Mouse (Mus musculus) lung, postnatal 0 days (tissue): ENCODE measurements around the gene Maco1. TPM values are rescaled to one million over a fixed set of nuclear protein-coding genes. Genes with fewer than 3 reads are reported as not detected.

Source experiments
- ATAC-seq: fragments of 200-750 bp; cut with Nextera tagmentation; 2 replicates; pipeline ENCODE4 v1.8.0; 2017; ENCODE audit warnings: moderate library complexity
- DNase-seq: peaks from one replicate; pipeline ENCODE4 v3.0.0-alpha.2; 2016; ENCODE audit warnings: low spot score
- H3K27ac ChIP-seq: fragments of 300-500 bp; sonication (generic); 2 replicates; pipeline ENCODE4 v1.5.1; 2014; ENCODE audit warnings: antibody characterized with exemption, mild to moderate bottlenecking, low read length, mixed read lengths
- H3K27me3 ChIP-seq: fragments of 300-500 bp; sonication (generic); replicated peaks from 2 replicates; pipeline ENCODE4 v1.6.1; 2014; ENCODE audit warnings: low read length, mixed read lengths; ENCODE audit not compliant: insufficient read depth
- H3K36me3 ChIP-seq: fragments of 300-500 bp; sonication (generic); 2 replicates; pipeline ENCODE4 v1.6.1; 2014; ENCODE audit warnings: low read length, mixed read lengths; ENCODE audit not compliant: insufficient read depth
- H3K4me1 ChIP-seq: fragments of 300-500 bp; sonication (generic); 2 replicates; pipeline ENCODE4 v1.6.1; 2014; ENCODE audit warnings: antibody characterized with exemption, low read depth, low read length, mixed read lengths; ENCODE audit not compliant: insufficient read depth
- H3K4me2 ChIP-seq: fragments of 300-500 bp; sonication (generic); replicated peaks from 2 replicates; pipeline ENCODE4 v1.6.1; 2014; ENCODE audit warnings: low read depth, mild to moderate bottlenecking, low read length, moderate library complexity, mixed read lengths
- H3K4me3 ChIP-seq: fragments of 300-500 bp; sonication (generic); 2 replicates; pipeline ENCODE4 v1.5.1; 2014; ENCODE audit warnings: low read depth, low read length
- H3K9ac ChIP-seq: fragments of 300-500 bp; sonication (generic); replicated peaks from 2 replicates; pipeline ENCODE4 v1.6.1; 2014; ENCODE audit warnings: low read depth, mild to moderate bottlenecking
- H3K9me3 ChIP-seq: fragments of 300-500 bp; sonication (generic); 2 replicates; pipeline ENCODE4 v1.6.1; 2016; ENCODE audit warnings: low read length, mixed read lengths
- CTCF ChIP-seq: IDR thresholded peaks from 2 replicates; pipeline ENCODE4 v1.5.1; 2016; ENCODE audit warnings: antibody characterized with exemption, mild to moderate bottlenecking
- EP300 ChIP-seq: IDR thresholded peaks from 2 replicates; pipeline ENCODE4 v1.6.1; 2016; ENCODE audit warnings: antibody characterized with exemption, mild to moderate bottlenecking, control low read depth
- WGBS: fragments of 180-500 bp; shearing (Covaris S2); extraction: QIAGEN DNeasy Blood & Tissue Kit; methylation state at CpG from one replicate; pipeline ENCODE4 v1.1.7; 2014; 5-methylcytosine and 5-hydroxymethylcytosine counted together
- polyA plus RNA-seq: library from polyadenylated mRNA; unstranded; fragments of >200 nt; fragmentation: Nextera tagmentation; extraction: Ambion mirVana; gene quantifications from 2 replicates; pipeline ENCODE4 v1.2.1, GENCODE M21; 2015

The Maco1 gene
- polyA plus RNA-seq, 1 experiment from 2014 or later, result 33.1 TPM

- WGBS, result 15% methylated on average over 21 of the region's 21 CpGs
- H3K27me3 ChIP-seq, result no peaks in the 10 kb centered on the region
- DNase-seq (peak; percentile 24), ATAC-seq (no peak)
- no peak overlapping the region for H3K27ac ChIP-seq
- H3K36me3 ChIP-seq, result no peaks in the 10 kb centered on the region
- H3K4me3 ChIP-seq, result peak overlapping the region; percentile 60
- no peaks in the 10 kb centered on the region for H3K9me3 ChIP-seq
- TF ChIP-seq CTCF, result no peak
- no peak for TF ChIP-seq EP300
- H3K4me2 ChIP-seq, result peak overlapping the region; percentile 92
- H3K9ac ChIP-seq, result no peak overlapping the region
- H3K4me1 ChIP-seq, result peaks cover 33% of the 10 kb centered on the region; the same call in 1 of the 2 replicates
Observed at GRCm38 (mm10) chr4:134768226-134768888, 84.8 kb downstream of the Maco1 start.

GRCm38 (mm10) chr4:134767426-134768225, 85.5 kb downstream of the Maco1 start, which contains the start of gene Ldlrap1:
Gene Ldlrap1, minus strand, starts transcription at chr4:134768024.
- TF ChIP-seq CTCF (no peak), EP300 (no peak)
- H3K4me2 ChIP-seq, result peak within 1 kb of the TSS; percentile 92
- ATAC-seq (peak; percentile 89), DNase-seq (peak; percentile 83)
- no peaks in the 10 kb centered on the region for H3K27me3 ChIP-seq
- peak within 1 kb of the TSS; percentile 66 for H3K27ac ChIP-seq
- H3K4me3 ChIP-seq, result peak within 1 kb of the TSS; percentile 60
- WGBS, result under 1% methylated on average over 75 of the region's 80 CpGs
- H3K4me1 ChIP-seq, result peaks cover 35% of the 10 kb centered on the region; the same call in 1 of the 2 replicates
- H3K36me3 ChIP-seq, result no peaks in the 10 kb centered on the region
- H3K9me3 ChIP-seq, result no peaks in the 10 kb centered on the region
- peak within 1 kb of the TSS; percentile 82 for H3K9ac ChIP-seq

- H3K27ac ChIP-seq, result peak overlapping the region; percentile 66
- no peaks in the 10 kb centered on the region for H3K36me3 ChIP-seq
- DNase-seq (peak; percentile 79), ATAC-seq (peak; percentile 58)
- H3K9ac ChIP-seq, result peak overlapping the region; percentile 82
- no peaks in the 10 kb centered on the region for H3K27me3 ChIP-seq
- H3K4me1 ChIP-seq, result peaks cover 36% of the 10 kb centered on the region; the same call in 1 of the 2 replicates
- H3K4me3 ChIP-seq, result peak overlapping the region; percentile 60
- H3K9me3 ChIP-seq, result no peaks in the 10 kb centered on the region
- TF ChIP-seq EP300 (no peak), CTCF (peak; percentile 43)
- H3K4me2 ChIP-seq, result peak overlapping the region; percentile 92
- WGBS, result 0% methylated on average over 23 of the region's 23 CpGs
Observed at GRCm38 (mm10) chr4:134766904-134767425, 86.2 kb downstream of the Maco1 start.

DNA sequence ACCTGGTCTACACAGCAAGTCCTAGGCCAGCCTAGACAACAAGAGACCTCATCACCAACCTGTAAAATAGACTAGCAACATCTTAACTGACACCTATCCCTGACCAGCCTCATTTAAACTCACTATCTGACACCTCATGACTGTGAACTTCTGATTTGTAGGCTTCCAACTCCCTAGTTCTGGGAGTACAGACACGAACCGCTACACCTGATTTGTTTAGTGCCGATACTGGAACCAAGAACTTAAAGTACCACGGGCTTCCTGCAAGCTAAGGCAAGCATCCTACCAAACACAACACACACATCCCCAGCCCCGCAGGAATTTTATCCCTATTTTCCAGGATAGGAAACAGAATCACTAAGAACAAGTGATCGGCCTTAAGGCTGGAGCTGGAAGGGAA, 86.9 kb downstream of the Maco1 start:
- H3K9me3 ChIP-seq, result no peaks in the 10 kb centered on the region
- H3K27me3 ChIP-seq, result no peaks in the 10 kb centered on the region
- peak overlapping the region; percentile 82; the same call in 1 of the 2 replicates for H3K9ac ChIP-seq
- 66% methylated on average over 6 of the region's 6 CpGs for WGBS
- peaks cover 41% of the 10 kb centered on the region; the same call in 1 of the 2 replicates for H3K4me1 ChIP-seq
- H3K4me3 ChIP-seq, result peak overlapping the region; percentile 60
- no peaks in the 10 kb centered on the region for H3K36me3 ChIP-seq
- DNase-seq, result no peak
- TF ChIP-seq EP300 (no peak), CTCF (no peak)
- H3K27ac ChIP-seq, result peak overlapping the region; percentile 66; the same call in 1 of the 2 replicates
- peak overlapping the region; percentile 92 for H3K4me2 ChIP-seq
- no peak for ATAC-seq

- H3K27me3 ChIP-seq, result no peaks in the 10 kb centered on the region
- no peaks in the 10 kb centered on the region for H3K9me3 ChIP-seq
- H3K4me3 ChIP-seq, result no peak overlapping the region
- H3K9ac ChIP-seq, result no peak overlapping the region
- H3K4me1 ChIP-seq, result peaks cover 57% of the 10 kb centered on the region
- no peaks in the 10 kb centered on the region for H3K36me3 ChIP-seq
- no peak overlapping the region for H3K4me2 ChIP-seq
- TF ChIP-seq CTCF (no peak), EP300 (no peak)
- DNase-seq (no peak), ATAC-seq (no peak)
- H3K27ac ChIP-seq, result peak overlapping the region; percentile 39; the same call in 1 of the 2 replicates
- WGBS, result 34% methylated on average over 3 of the region's 3 CpGs
Observed at GRCm38 (mm10) chr4:134764333-134764732, 88.8 kb downstream of the Maco1 start.

DNA sequence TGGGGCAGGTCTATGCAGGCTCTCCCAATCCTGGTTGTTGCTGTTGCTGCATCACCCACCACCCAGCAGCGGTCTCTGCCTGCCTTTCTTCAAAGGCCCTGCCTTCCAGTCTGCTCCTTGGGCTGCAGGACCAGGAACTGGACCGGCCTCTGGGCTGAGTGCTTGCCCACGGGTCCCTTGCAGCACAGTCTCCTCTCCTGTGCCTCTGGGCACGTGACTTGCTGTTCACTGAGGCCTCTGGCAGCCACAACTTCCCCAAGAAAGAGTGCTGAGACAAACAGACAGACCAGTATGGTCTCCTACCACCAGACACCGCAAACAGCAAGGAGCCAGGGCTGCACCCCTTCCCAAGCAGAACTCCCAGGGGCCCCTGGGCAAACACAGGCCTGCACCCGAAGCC, 90.8 kb downstream of the Maco1 start:
- no peaks in the 10 kb centered on the region for H3K27me3 ChIP-seq
- no peaks in the 10 kb centered on the region for H3K9me3 ChIP-seq
- 52% methylated on average over 6 of the region's 6 CpGs for WGBS
- ATAC-seq (no peak), DNase-seq (peak; percentile 44)
- no peaks in the 10 kb centered on the region for H3K36me3 ChIP-seq
- TF ChIP-seq CTCF (no peak), EP300 (no peak)
- H3K4me3 ChIP-seq, result no peak overlapping the region
- no peak overlapping the region for H3K4me2 ChIP-seq
- H3K9ac ChIP-seq, result no peak overlapping the region
- peak overlapping the region; percentile 35; the same call in 1 of the 2 replicates for H3K27ac ChIP-seq
- H3K4me1 ChIP-seq, result peaks cover 67% of the 10 kb centered on the region
